Mouse (Mus musculus) T-helper 1 cell (primary cell): ENCODE data around the gene C1qtnf2.

Source experiments
- in situ Hi-C: fragments of 300-600 bp; cut with MboI, MseI; formaldehyde crosslinking; loops from one replicate; pipeline ENCODE4 v1.15.1; 2025; ENCODE audit warnings: high pct_unique_total_duplicates

The C1qtnf2 gene

GRCm38 (mm10) chr11:43531619-43532018 is 57.5 kb downstream of the C1qtnf2 start:
- in situ Hi-C loops: no loop called here

DNA sequence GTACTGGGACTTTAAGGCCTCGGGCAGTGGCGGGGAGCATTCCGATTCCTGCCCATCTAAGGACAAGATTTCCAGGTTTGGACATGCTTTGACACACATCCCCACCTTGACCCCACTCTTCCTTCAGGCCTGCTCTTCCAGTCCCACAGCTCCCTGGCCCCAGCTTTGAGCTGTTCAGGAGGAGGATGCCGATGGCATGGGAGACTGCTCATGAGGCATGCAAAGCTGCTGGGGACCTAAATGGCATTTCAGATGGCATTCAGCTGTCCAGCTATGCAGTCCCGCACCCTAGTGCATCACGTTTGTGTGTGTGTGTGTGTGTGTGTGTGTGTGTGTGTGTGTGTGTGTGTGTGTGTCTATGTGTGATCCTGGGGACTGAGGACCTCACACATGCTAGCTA is 63.0 kb downstream of the C1qtnf2 start:
- in situ Hi-C loops: no loop called here

GRCm38 (mm10) chr11:43539863-43540262 is 65.8 kb downstream of the C1qtnf2 start:
- in situ Hi-C loops: no loop called here
